Mouse (Mus musculus): ENCODE measurements at regions not wholly inside any gene's neighbourhood (a gene's known extent, or its start where the extent isn't known, plus 50 kb on each side); places are given as distances from the start of the nearest gene placed in this dataset.

GRCm38 (mm10) chr14:95424302-95424701 is 456.8 kb upstream of the 4921530L21Rik start:
- CTCF ChIA-PET = interaction anchor here (0.5 kb wide), 1 partner anchor 114 kb away, joined by 4 read pairs; no protein-coding TSS in a partner anchor

GRCm38 (mm10) chr14:95434250-95434649 is 446.8 kb upstream of the 4921530L21Rik start:
- CTCF ChIA-PET = no interaction called here

Measured in spleen, embryonic (tissue).